Mouse (Mus musculus): ENCODE measurements around the gene Cep170.

GRCm38 (mm10) chr1:176852813-176853590 lies 39.1 kb upstream of the Cep170 start:
- no peak for TF ChIP-seq POLR2A (IDR thresholded peaks at IDR 0.05; ENCODE audit: borderline replicate concordance, control insufficient read depth, low read depth, low read length)
- TF ChIP-seq CTCF (IDR thresholded peaks at IDR 0.05; ENCODE audit: control insufficient read depth, insufficient read depth, low read length) = no peak

Data from bone marrow, adult 2 months (tissue).